In genomic region chr4:40970842-40971701, GRCm38 (mm10) we compare ENCODE assay signal across 8 mouse cellular contexts. TPM values are rescaled to one million over a fixed set of nuclear protein-coding genes. Genes with fewer than 3 reads are reported as not detected.
A peak's percentile ranks its signal among the peaks of the same experiment; 100 is the strongest.
DNase-seq lines count a peak whose midpoint lies in the region; ATAC-seq lines count a peak whose summit lies in the region.

Nfx1 (plus strand) TSS chr4:40970906.

- peaks cover 22% of the 10 kb centered on the region for H3K4me1 ChIP-seq in hindbrain, embryonic 13.5 days (replicated peaks)

- peaks cover 24% of the 10 kb centered on the region for H3K36me3 ChIP-seq in hindbrain, embryonic 13.5 days

- H3K9me3 ChIP-seq in hindbrain, embryonic 13.5 days: no peaks in the 10 kb centered on the region

- WGBS in hindbrain, embryonic 13.5 days: under 1% methylated on average over 77 of the region's 85 CpGs

- peak; percentile 94 for DNase-seq in NIH3T3 (ENCODE audit: low read depth)
- DNase-seq in cerebellum, postnatal 10 days: peak; percentile 97
- DNase-seq in frontal cortex, postnatal 14 days (ENCODE audit: low spot score in 2 of 2): peak; percentile 91 to 95
- DNase-seq in layer of hippocampus, postnatal 25 days (ENCODE audit: extremely low spot score in 1 of 2, low spot score in 1 of 2): peak; percentile 89 to 92
- peak; percentile 96 for DNase-seq in lung, postnatal 25 days (ENCODE audit: low spot score)
- peak; percentile 93 for DNase-seq in retina, embryonic 14.5 days (ENCODE audit: low spot score)
- peak; percentile 95 for DNase-seq in thymus, postnatal 4 days

- peak within 1 kb of the TSS; percentile 82 for H3K4me3 ChIP-seq in hindbrain, embryonic 13.5 days

- peak within 1 kb of the TSS; percentile 76 for H3K4me2 ChIP-seq in hindbrain, embryonic 13.5 days

- H3K27me3 ChIP-seq in hindbrain, embryonic 13.5 days: no peaks in the 10 kb centered on the region

- H3K9ac ChIP-seq in hindbrain, embryonic 13.5 days: peak within 1 kb of the TSS; percentile 93

- H3K27ac ChIP-seq in hindbrain, embryonic 13.5 days: peak within 1 kb of the TSS; percentile 92

- peak; percentile 98 for ATAC-seq in hindbrain, embryonic 13.5 days (ENCODE audit: low FRiP score)

RNA-seq across cellular contexts. Expression of gene Nfx1, which starts in this region (rescaled TPM):
- 107 and 110 TPM in 2 replicates for polyA plus RNA-seq in hindbrain, embryonic 13.5 days (2015; fragmentation: Nextera tagmentation; extraction: Ambion mirVana)
- 10 to 100 TPM; 64.7 to 71.8 TPM for total RNA-seq in layer of hippocampus, postnatal 25 days (2021)

Comparison
In these comparisons a context has a peak if more than half of its experiments do, and no peak if none do; other contexts are left out.
1. Peak in every context shown above with its lines: DNase-seq, ATAC-seq, H3K4me3 ChIP-seq and H3K27ac ChIP-seq.